ENCODE assay signal across 8 mouse cellular contexts in genomic region chr2:84868521-84868943, GRCm38 (mm10). TPM values are rescaled to one million over a fixed set of nuclear protein-coding genes. Genes with fewer than 3 reads are reported as not detected.
DNase-seq lines count a peak whose midpoint lies in the region; TF ChIP-seq lines count a peak whose summit lies in the region.

No protein-coding gene starts in this region.

- no peak overlapping the region for H3K27ac ChIP-seq in spleen, adult 2 months (ENCODE audit: insufficient read depth, low read length)

- 7% methylated on average over 5 of the region's 5 CpGs for WGBS in spleen, adult 2 months

- H3K36me3 ChIP-seq in spleen, adult 2 months (ENCODE audit: control insufficient read depth, insufficient read depth, low read length): no peaks in the 10 kb centered on the region

- DNase-seq in cerebellum, postnatal 10 days: peak; percentile 80 to 85
- DNase-seq in cerebellum, adult 9-11 months: no peak
- peak; percentile 83 to 84 for DNase-seq in B cell, adult 2 months
- DNase-seq in adrenal gland, postnatal 25 days: peak; percentile 56
- DNase-seq in frontal cortex, postnatal 14 days (ENCODE audit: low spot score in 2 of 2): peak; percentile 68 to 72
- DNase-seq in layer of hippocampus, adult 9-10 months (ENCODE audit: low spot score): peak; percentile 82
- peak; percentile 79 for DNase-seq in lung, postnatal 14 days
- DNase-seq in spleen, adult 2 months (ENCODE audit: low read depth in 1 of 2, low spot score in 2 of 2): peak; percentile 26 to 57

- TF ChIP-seq POLR2A in spleen, adult 2 months (IDR thresholded peaks at IDR 0.05; ENCODE audit: low read depth, low read length): no peak

- peaks cover 21% of the 10 kb centered on the region for H3K27me3 ChIP-seq in spleen, adult 2 months (ENCODE audit: control insufficient read depth, insufficient read depth, low read length)

- H3K4me1 ChIP-seq in spleen, adult 2 months (ENCODE audit: control insufficient read depth, insufficient read depth, insufficient read length): peaks cover 14% of the 10 kb centered on the region

- H3K4me3 ChIP-seq in spleen, adult 2 months (ENCODE audit: extremely low read depth, insufficient read depth, insufficient read length): no peak overlapping the region

- TF ChIP-seq CTCF in spleen, adult 2 months (IDR thresholded peaks at IDR 0.05; ENCODE audit: extremely low read depth, insufficient read depth, insufficient read length, insufficient replicate concordance): peak; percentile 73; the same call in 1 of the 2 replicates

RNA-seq across cellular contexts. Expression of gene Rtn4rl2, which starts 18.0 kb away (rescaled TPM):
- 1.2 TPM in 2 replicates for total RNA-seq in adrenal gland, postnatal 25 days (2021)
- polyA plus RNA-seq in spleen, adult 2 months (2012; rRNA removed): 3.0 and 7.3 TPM in 2 replicates

RNA-seq across cellular contexts. Expression of gene Slc43a1, which starts 29.9 kb away (rescaled TPM):
- 2.4 and 4.3 TPM in 2 replicates for total RNA-seq in adrenal gland, postnatal 25 days (2021)
- polyA plus RNA-seq in spleen, adult 2 months (2012; rRNA removed): 59.6 and 70.0 TPM in 2 replicates

RNA-seq across cellular contexts. Expression of gene Timm10, which starts 41.7 kb away (rescaled TPM):
- 40.4 and 43.8 TPM in 2 replicates for total RNA-seq in adrenal gland, postnatal 25 days (2021)
- polyA plus RNA-seq in spleen, adult 2 months (2012; rRNA removed): 19.0 and 24.4 TPM in 2 replicates

RNA-seq across cellular contexts. Expression of gene Smtnl1, which starts 46.1 kb away (rescaled TPM):
- not detected in 2 replicates for total RNA-seq in adrenal gland, postnatal 25 days (2021)
- 0.04 TPM in 1 of 2 replicates, not detected in the other for polyA plus RNA-seq in spleen, adult 2 months (2012; rRNA removed)
